Mouse (Mus musculus) gonadal fat pad, adult 2 months (tissue): ENCODE results near the gene Patl1. TPM values are rescaled to one million over a fixed set of nuclear protein-coding genes. Genes with fewer than 3 reads are reported as not detected.
"Not testable (repeated sequence)": the region's sequence is repeated elsewhere in the genome, so short reads cannot be mapped to it uniquely, and the experiment has no call there.

ENCODE experiments used
- DNase-seq: peaks from one replicate; pipeline ENCODE4 v3.0.0-alpha.2; 2012; ENCODE audit warnings: low read depth
- polyA plus RNA-seq: library from polyadenylated mRNA; depleted of rRNA; stranded (reverse); fragments of >200 nt; gene quantifications from 2 replicates; pipeline ENCODE4 v1.2.3, GENCODE M21; 2012; rRNA removed

The Patl1 gene
- polyA plus RNA-seq, 1 experiment, result 10.4 TPM

DNA sequence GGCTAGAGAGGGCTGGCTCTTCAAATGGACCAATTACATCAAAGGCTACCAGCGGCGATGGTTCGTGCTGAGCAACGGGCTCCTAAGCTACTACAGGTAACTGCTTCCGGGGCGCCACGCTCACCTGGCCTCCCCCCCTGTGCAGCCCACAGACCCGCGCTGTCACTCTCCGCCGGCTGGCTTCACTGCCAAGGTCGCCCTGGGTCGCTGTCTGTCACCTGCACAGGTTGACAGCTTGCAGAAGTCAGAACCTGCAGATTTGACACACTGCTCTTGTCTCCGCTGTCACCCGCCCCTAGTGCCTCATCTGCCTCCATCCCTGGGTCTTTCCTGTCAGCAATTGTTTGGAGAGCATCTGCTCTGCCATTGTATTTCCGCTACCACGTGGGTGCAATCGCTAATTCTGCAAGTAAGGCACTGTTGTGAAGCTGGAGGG is 54.0 kb downstream of the Patl1 start:
- DNase-seq, result no peak

DNA sequence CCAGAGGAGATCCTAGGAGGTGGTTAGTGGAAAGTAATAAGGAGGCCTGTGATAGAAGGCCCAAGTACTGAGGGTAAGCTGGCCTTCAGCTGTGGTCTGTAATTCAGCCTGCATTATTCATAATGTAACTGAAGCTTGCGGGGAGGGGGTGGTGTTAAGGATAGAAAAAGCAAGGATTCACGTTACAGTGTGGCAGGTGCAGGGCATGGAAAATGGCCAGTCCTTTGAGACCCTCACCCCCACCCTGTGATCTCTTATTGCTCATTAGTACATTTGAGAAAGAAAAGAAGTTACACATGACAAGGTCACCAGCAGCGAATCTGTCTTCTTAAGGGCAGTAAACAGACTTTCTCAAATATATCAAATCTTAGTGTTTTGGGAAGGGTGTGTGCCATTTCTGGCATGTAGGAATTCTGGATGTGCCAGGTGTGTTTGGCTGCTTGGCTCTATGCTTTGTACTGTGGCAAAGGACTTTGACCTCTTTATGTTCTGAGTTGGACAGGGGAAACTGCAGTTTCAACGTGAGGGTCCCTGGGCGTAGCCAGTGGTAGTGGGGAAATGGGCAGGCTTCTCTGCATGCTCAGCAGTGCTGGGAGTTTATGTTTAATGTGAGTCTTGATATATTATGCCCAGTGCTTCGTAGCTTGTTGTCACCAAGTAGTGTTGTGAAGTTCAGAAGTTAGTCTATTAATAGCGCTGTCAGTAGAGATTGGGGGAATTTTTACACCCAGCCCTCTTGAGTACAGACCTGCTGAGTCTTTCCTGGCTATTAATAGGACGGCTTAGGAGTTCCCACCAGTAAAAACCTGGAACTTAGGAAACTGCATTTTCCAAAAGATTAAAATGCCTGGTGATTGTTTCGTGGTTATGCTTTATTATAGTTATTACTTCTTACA is 57.2 kb downstream of the Patl1 start:
- no peak for DNase-seq

DNA sequence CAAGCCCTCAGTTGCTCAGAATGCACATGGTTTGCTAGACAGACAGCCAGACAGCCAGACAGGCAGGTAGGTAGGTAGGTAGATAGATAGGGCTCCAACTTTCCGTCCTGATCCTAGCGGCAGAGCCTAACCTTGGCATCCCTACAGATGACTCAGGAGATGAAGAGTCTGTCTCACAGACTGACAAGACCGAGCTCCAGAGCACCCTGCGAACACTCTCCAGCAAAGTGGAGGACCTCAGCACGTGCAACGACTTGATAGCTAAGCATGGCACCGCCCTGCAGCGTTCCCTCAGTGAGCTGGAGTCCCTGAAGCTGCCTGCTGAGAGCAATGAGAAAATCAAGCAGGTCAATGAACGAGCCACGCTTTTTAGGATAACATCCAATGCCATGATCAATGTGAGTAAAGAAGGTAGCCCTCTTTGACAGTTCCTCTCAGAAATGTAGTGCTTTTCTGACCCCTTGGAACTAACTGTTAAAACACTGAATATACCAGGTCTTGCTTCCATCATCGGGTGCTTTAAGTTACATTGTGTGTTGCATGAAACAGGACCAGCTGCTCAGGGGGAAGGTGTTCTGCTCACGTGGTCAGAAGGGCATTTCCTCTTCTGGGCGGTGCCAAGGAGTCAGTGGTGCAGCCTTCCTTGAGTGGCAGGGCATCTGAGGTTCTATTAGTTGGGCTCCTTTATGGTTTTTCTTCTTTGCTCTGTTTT is 61.5 kb downstream of the Patl1 start:
- DNase-seq, result no peak

DNA sequence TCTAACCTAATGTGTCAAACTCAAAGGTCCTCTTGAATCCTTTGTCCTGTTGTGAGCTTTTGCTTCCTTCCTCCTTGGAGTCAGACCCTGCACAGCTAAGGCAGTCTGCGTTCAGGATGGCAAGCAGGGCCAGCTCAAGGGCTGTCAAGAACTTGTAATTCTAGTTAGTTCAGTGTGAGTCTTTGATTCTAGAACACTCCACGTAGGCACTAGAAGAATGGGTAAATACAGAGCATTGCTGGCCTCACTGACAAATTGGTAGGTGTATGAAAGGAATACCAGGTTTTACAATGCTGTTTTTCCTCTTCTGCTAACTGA is 62.0 kb downstream of the Patl1 start:
- DNase-seq, result no peak

DNA sequence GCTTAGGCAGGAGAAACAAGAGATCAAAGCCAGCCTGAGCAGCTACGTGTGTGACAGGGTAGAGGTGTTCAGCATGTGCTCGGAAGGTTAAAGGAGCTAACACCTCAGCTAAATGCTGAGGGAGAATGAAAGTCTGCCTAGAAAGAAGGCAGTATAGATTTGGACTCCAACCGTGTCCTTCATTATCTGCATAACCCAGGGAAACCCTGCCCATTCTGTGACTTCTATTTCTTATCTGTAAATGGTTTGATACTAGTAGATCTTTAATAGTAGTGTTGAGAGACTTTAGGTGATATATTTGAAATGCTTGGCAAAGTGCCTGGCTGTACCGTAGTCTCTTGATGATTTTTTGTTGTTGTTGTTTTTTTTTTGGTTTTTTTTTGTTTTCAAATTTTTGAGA is 63.5 kb downstream of the Patl1 start:
- DNase-seq, result no peak

DNA sequence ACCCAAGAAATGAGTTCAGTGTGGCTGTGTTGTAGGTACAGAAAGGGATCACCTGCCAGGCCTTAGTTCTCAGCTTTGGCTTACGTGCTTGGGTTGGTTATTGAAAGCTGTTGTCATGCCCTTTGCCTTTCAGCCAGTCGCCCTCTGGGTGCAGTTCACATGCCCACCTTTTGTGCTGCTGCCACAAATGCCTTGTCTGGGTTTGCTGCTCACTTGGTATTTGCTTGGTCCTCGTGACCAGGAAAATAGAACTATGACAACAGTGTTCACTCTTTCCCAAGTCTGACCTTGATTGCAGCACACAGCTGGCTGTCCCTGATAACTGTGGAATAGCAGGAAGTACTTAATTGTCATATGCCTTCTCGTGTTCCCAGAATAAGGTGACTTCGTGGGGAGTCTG is 65.2 kb downstream of the Patl1 start:
- DNase-seq, result no peak

DNA sequence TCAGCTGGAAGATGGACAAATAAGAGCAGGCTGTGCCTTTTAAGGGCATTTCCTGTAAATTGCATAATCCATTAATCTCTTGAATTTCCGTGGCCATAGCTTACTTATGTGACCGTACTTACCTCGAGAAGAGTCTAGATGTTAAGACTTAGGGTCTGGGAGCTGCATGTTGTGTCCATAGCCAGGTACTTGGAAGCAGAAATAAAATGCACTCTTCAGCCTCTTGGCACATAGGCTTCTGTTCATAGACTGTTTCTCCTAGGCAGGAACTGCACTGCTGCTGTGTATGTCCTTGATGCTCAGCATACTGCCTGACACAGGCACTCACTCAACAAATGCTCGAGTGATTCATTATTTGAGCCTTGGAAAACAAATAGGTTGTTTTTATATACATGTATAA is 68.3 kb downstream of the Patl1 start:
- DNase-seq, result no peak

DNA sequence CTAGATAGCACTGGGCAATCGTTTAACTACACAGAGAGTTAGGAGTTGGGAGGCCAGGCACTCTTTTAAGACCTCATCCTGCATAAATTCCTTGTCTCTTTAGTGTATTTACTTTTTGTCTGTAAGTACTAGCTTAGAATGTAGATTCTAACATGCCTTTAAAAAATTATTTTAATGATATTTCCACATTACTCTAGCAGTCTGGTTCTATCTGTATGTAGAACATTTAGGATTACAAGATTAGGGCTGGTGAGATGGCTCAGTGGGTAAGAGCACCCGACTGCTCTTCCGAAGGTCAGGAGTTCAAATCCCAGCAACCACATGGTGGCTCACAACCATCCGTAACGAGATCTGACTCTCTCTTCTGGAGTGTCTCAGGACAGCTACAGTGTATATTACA is 72.4 kb downstream of the Patl1 start:
- DNase-seq, result not testable (repeated sequence)

DNA sequence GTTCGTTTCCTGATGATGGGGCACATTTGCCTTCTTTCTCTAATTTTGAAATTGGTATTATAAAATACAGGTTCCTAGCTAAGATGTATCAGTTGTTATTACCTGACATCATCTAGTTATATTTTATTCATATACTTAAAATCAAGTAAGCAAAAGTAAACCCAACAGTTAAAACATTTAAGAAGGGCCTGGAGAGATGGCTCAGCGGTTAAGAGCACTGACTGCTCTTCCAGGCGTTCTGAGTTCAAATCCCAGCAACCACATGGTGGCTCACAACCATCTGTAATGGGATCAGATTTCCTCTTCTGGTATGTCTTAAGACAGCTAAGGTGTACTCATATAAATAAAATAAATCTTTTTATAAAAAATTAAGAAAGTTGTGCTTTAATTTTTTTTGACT is 75.6 kb downstream of the Patl1 start:
- DNase-seq, result no peak

DNA sequence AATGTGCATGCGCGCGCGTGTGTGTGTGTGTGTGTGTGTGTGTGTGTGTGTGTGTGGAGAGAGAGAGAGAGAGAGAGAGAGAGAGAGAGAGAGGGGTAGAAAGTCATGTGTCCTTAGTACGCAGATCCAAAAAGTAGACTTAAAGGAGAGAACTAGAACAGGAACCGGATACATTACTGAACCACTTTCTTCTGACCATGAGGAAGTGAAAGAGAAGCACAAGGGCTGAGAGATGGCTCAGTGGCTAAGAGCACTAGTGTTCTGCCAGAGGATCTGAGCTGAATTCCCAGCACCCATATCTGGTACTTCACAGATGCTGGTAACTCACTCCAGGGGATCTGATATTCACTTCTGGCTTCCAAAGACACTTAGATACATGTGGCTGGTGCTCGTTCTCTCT is 77.1 kb downstream of the Patl1 start:
- DNase-seq, result no peak

DNA sequence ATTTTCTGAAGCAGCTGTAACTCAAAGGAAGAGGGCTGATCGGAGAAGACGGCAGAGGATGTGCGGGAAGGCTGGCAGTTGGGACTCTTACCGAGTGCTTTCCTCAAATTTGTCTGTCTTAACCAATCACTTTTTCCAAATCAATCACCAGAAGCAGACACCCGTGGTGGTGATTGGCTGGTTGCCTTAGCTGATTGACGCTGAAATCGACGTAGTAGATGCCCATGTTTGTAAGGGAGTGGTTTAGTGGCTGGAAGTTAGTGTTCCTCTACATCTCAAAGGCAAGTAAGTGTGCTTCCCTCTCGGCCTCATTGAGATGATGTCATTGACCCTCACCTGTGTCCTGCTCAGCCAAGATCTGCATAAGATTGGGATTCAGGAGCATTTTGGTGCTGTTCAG is 79.8 kb downstream of the Patl1 start:
- DNase-seq, result no peak

DNA sequence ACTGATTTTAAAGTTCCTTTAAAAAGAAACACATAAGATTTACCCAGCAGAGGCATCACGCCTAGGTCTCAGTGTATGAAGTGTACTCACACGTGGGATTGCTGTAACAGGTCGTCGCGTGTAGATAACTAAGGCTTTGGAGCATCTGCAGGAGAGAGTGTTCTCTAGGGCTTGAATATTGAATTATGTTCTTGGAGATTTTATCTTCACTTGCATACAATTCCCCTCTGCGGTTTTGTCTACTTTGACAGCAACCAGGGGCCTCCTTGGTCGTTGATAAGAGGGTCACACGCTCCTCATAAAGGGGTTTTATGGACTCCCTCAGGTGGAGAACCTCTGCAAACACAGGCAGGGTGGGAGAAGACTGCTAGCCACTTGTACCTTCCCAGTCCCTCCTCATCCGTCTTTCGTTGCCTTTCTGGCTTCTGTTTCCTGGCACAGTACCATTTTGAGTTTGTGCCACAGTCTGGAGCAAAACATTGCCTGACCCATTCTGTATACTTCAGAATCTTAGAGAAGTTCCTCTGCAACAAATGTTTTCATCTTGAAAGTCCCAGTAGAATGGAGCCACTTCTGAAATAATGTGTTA is 80.3 kb downstream of the Patl1 start:
- DNase-seq, result no peak

Other genes with a start within 250 kb of the Patl1 start
- gene Oosp1, start 221.2 kb upstream of the Patl1 start, polyA plus RNA-seq, result not detected in 2 replicates
- not detected in 2 replicates for gene Oosp3, start 215.3 kb upstream of the Patl1 start, polyA plus RNA-seq
- gene Gif, start 164.8 kb upstream of the Patl1 start, polyA plus RNA-seq, result not detected in 2 replicates
- 16.9 and 17.4 TPM in 2 replicates for gene Mrpl16, start 142.0 kb upstream of the Patl1 start, polyA plus RNA-seq
- gene Stx3, start 93.0 kb upstream of the Patl1 start, polyA plus RNA-seq, result 11.5 and 15.0 TPM in 2 replicates
- not detected in 2 replicates for gene Olfr1417, start 73.2 kb upstream of the Patl1 start, polyA plus RNA-seq
- not detected in 2 replicates for gene Olfr1418, start 51.3 kb upstream of the Patl1 start, polyA plus RNA-seq
- gene Olfr1419, start 37.3 kb upstream of the Patl1 start, polyA plus RNA-seq, result not detected in 2 replicates
- not detected in 2 replicates for gene Olfr1420, start 25.8 kb upstream of the Patl1 start, polyA plus RNA-seq
- gene Osbp, start 53.5 kb downstream of the Patl1 start, polyA plus RNA-seq, result 29.8 and 33.9 TPM in 2 replicates
- not detected in 2 replicates for gene Olfr1423, start 128.9 kb downstream of the Patl1 start, polyA plus RNA-seq
- not detected in 2 replicates for gene Olfr1424, start 150.3 kb downstream of the Patl1 start, polyA plus RNA-seq
- not detected in 2 replicates for gene Olfr1425, start 165.3 kb downstream of the Patl1 start, polyA plus RNA-seq
- not detected in 2 replicates for gene Olfr1426, start 179.6 kb downstream of the Patl1 start, polyA plus RNA-seq
- gene Olfr1427, start 190.9 kb downstream of the Patl1 start, polyA plus RNA-seq, result not detected in 2 replicates
- gene Olfr1428, start 203.5 kb downstream of the Patl1 start, polyA plus RNA-seq, result not detected in 2 replicates
- not detected in 2 replicates for gene Olfr76, start 210.8 kb downstream of the Patl1 start, polyA plus RNA-seq